Mouse (Mus musculus) limb, embryonic 10.5 days (tissue): Measurements from ENCODE around the gene Tnip3. TPM values are rescaled to one million over a fixed set of nuclear protein-coding genes. Genes with fewer than 3 reads are reported as not detected.

ENCODE experiments used
- DNase-seq: peaks from one replicate; pipeline ENCODE4 v3.0.0-alpha.2; 2017; ENCODE audit warnings: low spot score
- H3K27ac ChIP-seq: fragments of 300-500 bp; sonication (generic); 2 replicates; pipeline ENCODE4 v1.5.1; 2016; ENCODE audit warnings: mild to moderate bottlenecking
- H3K27me3 ChIP-seq: fragments of 300-500 bp; sonication (generic); 2 replicates; pipeline ENCODE4 v1.6.1; 2016; ENCODE audit warnings: low read depth, mild to moderate bottlenecking; ENCODE audit not compliant: poor library complexity, severe bottlenecking
- H3K36me3 ChIP-seq: fragments of 300-500 bp; sonication (generic); 2 replicates; pipeline ENCODE4 v1.6.1; 2016; ENCODE audit warnings: mild to moderate bottlenecking, moderate library complexity
- H3K4me1 ChIP-seq: fragments of 300-500 bp; sonication (generic); 2 replicates; pipeline ENCODE4 v1.6.1; 2016
- H3K4me3 ChIP-seq: fragments of 300-500 bp; sonication (generic); 2 replicates; pipeline ENCODE4 v1.5.1; 2016; ENCODE audit warnings: mild to moderate bottlenecking, moderate library complexity
- H3K9me3 ChIP-seq: fragments of 300-500 bp; sonication (generic); replicated peaks from 2 replicates; pipeline ENCODE4 v1.6.1; 2016; ENCODE audit warnings: mild to moderate bottlenecking
- WGBS: fragments of 180-500 bp; shearing (Covaris S2); methylation state at CpG from one replicate; pipeline ENCODE4 v1.1.7; 2016; 5-methylcytosine and 5-hydroxymethylcytosine counted together
- polyA plus RNA-seq: library from polyadenylated mRNA; unstranded; fragments of >200 nt; fragmentation: Nextera tagmentation; extraction: Ambion mirVana; gene quantifications from 2 replicates; pipeline ENCODE4 v1.2.1, GENCODE M21; 2016

Gene Tnip3
- polyA plus RNA-seq, 1 experiment from 2014 or later: not detected

DNA sequence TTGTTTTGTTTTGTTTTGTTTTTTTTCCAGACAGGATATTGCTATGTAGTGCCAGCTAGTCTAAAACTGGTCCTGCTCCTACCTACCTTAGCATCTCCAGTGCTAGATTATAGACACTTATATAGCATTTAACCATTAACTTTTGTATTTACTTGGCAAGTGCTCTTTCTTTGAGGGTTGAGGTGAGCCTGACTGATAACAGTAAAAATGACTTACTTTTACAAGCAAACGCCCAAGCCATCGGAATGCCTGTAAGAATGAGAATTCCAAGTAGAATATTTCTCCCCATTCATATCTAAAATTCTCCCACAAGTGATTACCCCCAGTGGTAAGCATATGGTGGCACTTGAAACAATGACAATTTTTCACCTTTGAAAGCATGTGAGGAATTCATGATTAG, 105.5 kb downstream of the Tnip3 start:
- Histone ChIP-seq H3K4me1 (no peaks in the 10 kb centered on the region), H3K27me3 (no peaks in the 10 kb centered on the region), H3K9me3 (no peaks in the 10 kb centered on the region), H3K36me3 (no peaks in the 10 kb centered on the region), H3K4me3 (no peak overlapping the region), H3K27ac (no peak overlapping the region)
- no peak for DNase-seq
- 89% methylated on average over 2 of the region's 2 CpGs for WGBS

- Histone ChIP-seq H3K27ac (no peak overlapping the region), H3K36me3 (no peaks in the 10 kb centered on the region), H3K27me3 (no peaks in the 10 kb centered on the region), H3K4me1 (no peaks in the 10 kb centered on the region), H3K4me3 (no peak overlapping the region), H3K9me3 (no peaks in the 10 kb centered on the region)
- WGBS: 89% methylated on average over 5 of the region's 5 CpGs
- no peak for DNase-seq
Observed at GRCm38 (mm10) chr6:65632184-65632583, 107.1 kb downstream of the Tnip3 start.

DNA sequence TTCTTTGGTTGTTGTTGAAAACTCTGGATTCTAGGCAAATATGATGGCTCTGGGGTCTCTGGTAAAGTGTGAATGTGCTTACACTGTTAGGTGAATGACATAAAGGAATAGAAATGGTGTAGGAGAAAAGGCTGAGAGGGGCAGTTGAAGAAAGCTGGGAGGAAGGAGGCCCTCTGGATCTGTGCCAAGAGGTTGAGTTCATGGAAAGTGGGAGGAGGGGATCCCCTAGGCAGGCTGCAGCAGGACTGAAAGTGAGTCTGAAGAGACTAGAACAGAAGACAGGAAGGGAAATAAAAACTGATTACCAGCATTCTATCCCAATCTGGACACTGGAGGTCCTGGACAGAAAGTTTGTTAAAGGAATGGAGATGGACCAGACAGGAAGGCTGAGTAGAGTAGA, 117.3 kb downstream of the Tnip3 start:
- H3K27ac ChIP-seq: no peak overlapping the region
- no peaks in the 10 kb centered on the region for H3K36me3 ChIP-seq
- DNase-seq: no peak
- no peak overlapping the region for H3K4me3 ChIP-seq
- H3K27me3 ChIP-seq: no peaks in the 10 kb centered on the region
- no peaks in the 10 kb centered on the region for H3K9me3 ChIP-seq
- 0 out of 2 replicates have a peak, but pooled peaks cover 3% of the 10 kb centered on the region for H3K4me1 ChIP-seq

DNA sequence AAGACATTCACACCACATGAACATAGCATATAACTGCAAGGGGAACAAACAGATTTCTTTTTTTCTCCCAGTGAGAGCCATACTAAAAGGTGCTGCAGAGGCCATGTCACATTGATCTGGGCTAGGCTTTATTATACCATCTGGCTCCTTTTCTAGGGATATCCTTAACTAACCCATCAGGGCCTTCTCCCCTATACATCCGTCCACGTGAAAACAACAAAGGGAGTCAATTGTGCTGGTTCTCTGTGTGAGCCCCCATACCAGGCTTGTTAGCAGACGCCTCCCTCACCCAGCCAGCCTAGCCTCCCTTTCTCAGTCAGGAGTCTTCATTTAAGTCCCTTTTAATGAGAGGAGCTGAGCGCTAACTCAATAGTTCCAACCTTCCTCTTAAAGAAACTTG, 119.0 kb downstream of the Tnip3 start:
- DNase-seq: no peak

DNA sequence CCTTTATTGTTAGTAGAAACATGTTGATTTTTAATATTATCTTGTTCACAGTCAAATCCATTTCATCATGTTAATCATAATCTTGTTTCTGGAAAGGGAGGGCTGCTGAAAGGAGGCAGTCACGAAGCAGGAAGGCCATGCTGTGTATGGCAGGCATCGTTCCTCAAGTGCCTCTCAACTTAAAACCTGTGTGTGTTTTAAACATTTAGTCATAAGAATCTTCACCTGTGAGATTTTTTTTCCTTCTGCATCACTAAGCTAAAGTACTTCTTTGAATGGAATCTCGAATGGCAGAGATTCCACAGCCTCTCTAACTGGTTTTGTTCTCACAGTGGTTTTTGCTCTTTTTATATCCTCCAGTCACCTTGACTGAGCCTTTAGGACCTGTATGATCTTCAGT, 121.3 kb downstream of the Tnip3 start:
- no peak for DNase-seq
- no peaks in the 10 kb centered on the region for H3K9me3 ChIP-seq
- WGBS: 86% methylated on average over 3 of the region's 3 CpGs
- no peak overlapping the region for H3K27ac ChIP-seq
- H3K4me1 ChIP-seq: peaks cover 11% of the 10 kb centered on the region
- H3K4me3 ChIP-seq: no peak overlapping the region
- H3K36me3 ChIP-seq: no peaks in the 10 kb centered on the region
- no peaks in the 10 kb centered on the region for H3K27me3 ChIP-seq

More for the DNA sequence above, 119.0 kb downstream of the Tnip3 start:
- Histone ChIP-seq H3K4me1 (peaks cover 6% of the 10 kb centered on the region), H3K9me3 (no peaks in the 10 kb centered on the region), H3K4me3 (no peak overlapping the region), H3K27ac (no peak overlapping the region), H3K27me3 (no peaks in the 10 kb centered on the region), H3K36me3 (no peaks in the 10 kb centered on the region)
- WGBS: 58% methylated on average over 4 of the region's 4 CpGs

DNA sequence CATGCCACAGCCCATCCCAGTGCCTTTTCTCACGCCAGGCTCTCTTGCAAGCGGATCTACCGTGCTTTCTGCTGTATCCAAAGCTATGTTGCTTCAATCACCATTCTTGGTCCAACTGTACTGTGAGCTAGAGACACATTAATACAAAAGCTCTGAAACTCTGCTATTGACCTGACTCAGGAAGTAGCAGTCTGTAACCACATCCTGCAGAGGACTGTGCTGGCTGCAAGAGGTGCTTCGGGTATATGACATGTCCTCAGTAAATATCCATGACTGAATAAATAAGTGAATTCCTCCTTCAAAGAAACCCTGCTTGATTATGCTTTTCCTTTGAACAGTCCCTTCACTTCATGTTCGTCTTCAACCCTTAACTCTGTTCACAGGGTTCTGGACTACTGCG, 122.6 kb downstream of the Tnip3 start:
- Histone ChIP-seq H3K4me1 (peaks cover 11% of the 10 kb centered on the region), H3K4me3 (no peak overlapping the region), H3K9me3 (no peaks in the 10 kb centered on the region), H3K27ac (no peak overlapping the region), H3K36me3 (no peaks in the 10 kb centered on the region), H3K27me3 (no peaks in the 10 kb centered on the region)
- no peak for DNase-seq
- 83% methylated on average over 6 of the region's 6 CpGs for WGBS

DNA sequence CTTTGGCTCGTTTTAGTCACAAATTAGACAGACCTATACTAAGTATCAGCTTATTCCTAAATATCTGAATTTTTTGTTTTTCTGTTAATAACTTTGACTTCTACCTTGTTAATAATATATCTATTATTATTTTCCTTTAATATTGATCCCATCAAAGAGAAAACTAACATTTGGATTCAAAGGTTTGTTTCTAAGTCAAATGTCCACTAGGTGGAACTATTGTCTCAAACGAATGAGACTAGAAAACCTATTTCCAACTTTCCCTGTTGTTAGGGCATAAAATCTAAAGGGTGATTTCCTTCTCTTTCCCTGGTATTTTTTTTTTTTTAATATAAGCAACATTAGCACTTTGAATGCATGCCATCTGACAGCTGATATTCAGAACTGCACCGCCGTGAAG, 126.3 kb downstream of the Tnip3 start:
- DNase-seq: no peak
- Histone ChIP-seq H3K36me3 (no peaks in the 10 kb centered on the region), H3K27ac (no peak overlapping the region), H3K4me3 (no peak overlapping the region), H3K9me3 (no peaks in the 10 kb centered on the region), H3K27me3 (no peaks in the 10 kb centered on the region), H3K4me1 (peaks cover 9% of the 10 kb centered on the region)
- WGBS: 48% methylated on average over 4 of the region's 4 CpGs

DNA sequence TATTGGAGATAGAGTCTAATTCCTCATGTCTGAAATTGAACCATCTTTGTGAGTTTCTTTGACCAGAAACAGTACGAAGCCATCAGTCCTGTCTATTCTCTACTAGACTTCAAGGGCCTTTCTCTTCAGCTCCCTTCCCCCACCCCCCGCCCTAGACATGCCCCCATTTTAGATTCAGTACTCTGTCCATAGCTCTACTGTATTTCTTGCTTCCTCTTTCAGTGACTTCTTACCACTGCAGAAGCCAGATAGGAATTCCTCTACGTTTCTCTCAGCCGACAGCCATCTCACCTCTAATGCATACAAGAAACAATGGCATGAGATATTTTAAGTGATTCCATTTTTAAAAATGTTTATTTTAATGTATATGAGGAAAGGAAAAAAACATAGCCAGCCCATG, 136.2 kb downstream of the Tnip3 start:
- H3K27ac ChIP-seq: no peak overlapping the region
- no peaks in the 10 kb centered on the region for H3K36me3 ChIP-seq
- H3K9me3 ChIP-seq: no peaks in the 10 kb centered on the region
- WGBS: 92% methylated on average over 4 of the region's 4 CpGs
- H3K27me3 ChIP-seq: no peaks in the 10 kb centered on the region
- H3K4me3 ChIP-seq: no peak overlapping the region
- H3K4me1 ChIP-seq: no peaks in the 10 kb centered on the region
- DNase-seq: no peak

DNA sequence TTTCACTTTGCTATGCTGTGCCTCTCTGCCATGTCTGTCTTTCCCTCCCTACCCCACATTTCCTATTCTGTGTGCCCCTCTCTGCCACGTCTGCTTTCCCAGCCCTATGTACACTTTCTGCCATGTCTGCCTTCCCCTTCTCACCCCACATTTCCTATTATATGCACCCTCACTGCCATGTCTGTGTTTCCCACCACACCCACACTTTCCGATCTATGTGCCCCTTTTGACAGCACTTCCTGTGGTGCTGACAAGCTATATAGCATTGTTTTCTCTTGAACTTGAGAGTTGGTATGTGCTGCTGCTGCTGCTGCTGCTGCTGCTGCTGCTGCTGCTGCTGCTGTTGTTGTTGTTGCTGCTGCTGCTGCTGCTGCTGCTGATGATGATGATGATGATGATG, 136.9 kb downstream of the Tnip3 start:
- no peak overlapping the region for H3K4me3 ChIP-seq
- no peaks in the 10 kb centered on the region for H3K4me1 ChIP-seq
- no peak overlapping the region for H3K27ac ChIP-seq
- WGBS: 72% methylated on average over 2 of the region's 2 CpGs
- no peak for DNase-seq
- no peaks in the 10 kb centered on the region for H3K9me3 ChIP-seq
- H3K36me3 ChIP-seq: no peaks in the 10 kb centered on the region
- H3K27me3 ChIP-seq: no peaks in the 10 kb centered on the region

- H3K36me3 ChIP-seq: no peaks in the 10 kb centered on the region
- no peak overlapping the region for H3K4me3 ChIP-seq
- no peak for DNase-seq
- no peaks in the 10 kb centered on the region for H3K27me3 ChIP-seq
- H3K27ac ChIP-seq: no peak overlapping the region
- no peaks in the 10 kb centered on the region for H3K9me3 ChIP-seq
- WGBS: 86% methylated on average over 6 of the region's 6 CpGs
- H3K4me1 ChIP-seq: no peaks in the 10 kb centered on the region
Observed at GRCm38 (mm10) chr6:65663990-65664389, 138.9 kb downstream of the Tnip3 start.

GRCm38 (mm10) chr6:65666295-65666694, 141.2 kb downstream of the Tnip3 start:
- Histone ChIP-seq H3K36me3 (no peaks in the 10 kb centered on the region), H3K4me1 (peaks cover 12% of the 10 kb centered on the region), H3K27me3 (0 out of 2 replicates have a peak, but pooled peaks cover 7% of the 10 kb centered on the region), H3K4me3 (no peak overlapping the region), H3K9me3 (no peaks in the 10 kb centered on the region), H3K27ac (no peak overlapping the region)
- no peak for DNase-seq
- WGBS: 79% methylated on average over 3 of the region's 3 CpGs

GRCm38 (mm10) chr6:65669971-65670370, 144.9 kb downstream of the Tnip3 start:
- Histone ChIP-seq H3K27me3 (peaks cover 24% of the 10 kb centered on the region), H3K4me1 (peaks cover 36% of the 10 kb centered on the region), H3K4me3 (no peak overlapping the region), H3K9me3 (no peaks in the 10 kb centered on the region), H3K36me3 (no peaks in the 10 kb centered on the region), H3K27ac (no peak overlapping the region)
- no peak for DNase-seq
- WGBS: 41% methylated on average over 2 of the region's 2 CpGs

- H3K4me1 ChIP-seq: peaks cover 36% of the 10 kb centered on the region
- H3K9me3 ChIP-seq: no peaks in the 10 kb centered on the region
- no peaks in the 10 kb centered on the region for H3K36me3 ChIP-seq
- peak overlapping the region; percentile 80 for H3K27ac ChIP-seq
- under 1% methylated on average over 21 of the region's 21 CpGs for WGBS
- peak overlapping the region; percentile 62 for H3K4me3 ChIP-seq
- H3K27me3 ChIP-seq: peaks cover 34% of the 10 kb centered on the region
- peak; percentile 61 for DNase-seq
Observed at GRCm38 (mm10) chr6:65670981-65671411, 145.9 kb downstream of the Tnip3 start.

DNA sequence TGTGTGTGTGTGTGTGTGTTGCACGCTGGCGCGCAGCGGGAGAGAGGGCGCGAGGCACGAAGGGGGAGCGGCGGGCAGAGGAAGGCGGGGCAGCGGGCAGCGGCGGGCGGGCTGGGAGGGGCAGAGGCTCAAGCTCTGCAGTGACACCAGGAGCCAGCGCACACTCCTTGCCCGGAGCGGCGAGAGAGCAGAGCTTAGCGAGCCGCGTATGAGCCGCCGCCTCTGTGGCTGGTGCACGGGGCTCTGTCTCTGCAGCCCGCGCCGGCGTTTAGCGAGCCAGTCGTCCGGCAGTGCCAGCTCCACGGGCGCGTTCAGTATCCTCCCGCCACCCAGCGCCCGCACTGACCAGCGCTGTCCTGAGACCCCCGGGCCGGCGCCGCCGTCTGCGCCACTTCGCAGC, 146.3 kb downstream of the Tnip3 start, which contains the start of gene Ndnf:
Ndnf (plus strand) TSS at position 140 of the 400 bp plus-strand sequence.
- Histone ChIP-seq H3K4me1 (peaks cover 36% of the 10 kb centered on the region), H3K4me3 (peak within 1 kb of the TSS; percentile 62), H3K9me3 (no peaks in the 10 kb centered on the region), H3K27me3 (peaks cover 39% of the 10 kb centered on the region), H3K36me3 (no peaks in the 10 kb centered on the region), H3K27ac (peak within 1 kb of the TSS; percentile 80)
- DNase-seq: peak; percentile 86
- WGBS: 0% methylated on average over 25 of the region's 45 CpGs
